Mouse (Mus musculus): ENCODE results near the gene Ephb6.

DNA sequence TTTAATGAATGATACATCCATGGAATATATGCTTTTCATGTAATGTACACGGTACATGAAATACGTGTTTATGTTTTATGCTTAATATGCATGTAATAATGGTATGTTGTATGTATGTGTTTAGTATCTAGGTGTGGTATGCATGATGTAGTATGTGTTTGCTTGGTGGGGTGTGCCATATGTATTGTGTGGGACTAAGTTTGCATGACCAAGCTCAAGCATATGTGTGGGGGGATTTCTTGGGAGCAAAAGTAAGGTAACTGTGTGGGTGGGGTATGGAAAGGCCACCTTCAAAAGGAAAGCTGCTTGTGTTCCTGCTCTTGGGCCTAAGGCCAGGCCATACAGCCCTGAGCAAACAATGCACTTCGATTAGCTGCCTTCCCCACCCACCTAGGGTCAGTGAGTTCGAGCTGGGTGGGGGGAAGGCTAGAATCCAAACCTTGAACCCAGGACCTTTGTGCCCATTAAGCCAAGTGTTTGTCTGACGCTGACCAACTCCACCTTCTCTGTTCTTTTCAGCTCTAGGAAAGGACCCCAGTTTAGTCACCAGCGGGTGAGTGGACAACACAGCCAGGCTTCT lies 32.7 kb downstream of the Ephb6 start:
- TF ChIP-seq CTCF (IDR thresholded peaks at IDR 0.05; ENCODE audit: borderline replicate concordance, control insufficient read depth, extremely low read depth, insufficient read depth, low read length, poor library complexity) (no peak), POLR2A (IDR thresholded peaks at IDR 0.05; ENCODE audit: control insufficient read depth, extremely low read depth, insufficient read depth, low read length, poor library complexity) (no peak)
